Mouse (Mus musculus): ENCODE measurements at regions not wholly inside any gene's neighbourhood (a gene's known extent, or its start where the extent isn't known, plus 50 kb on each side); places are given as distances from the start of the nearest gene placed in this dataset.

GRCm38 (mm10) chr10:117478202-117478930, 98.6 kb upstream of the Cpsf6 start:
- Histone ChIP-seq H3K4me1 (ENCODE audit: control insufficient read depth, insufficient read depth, low read length) (no peaks in the 10 kb centered on the region), H3K9me3 (replicated peaks; ENCODE audit: control insufficient read depth, low read length) (peaks cover 10% of the 10 kb centered on the region), H3K27me3 (ENCODE audit: control insufficient read depth, insufficient read depth, low read length) (no peaks in the 10 kb centered on the region), H3K4me3 (ENCODE audit: low read length) (no peak overlapping the region), H3K27ac (ENCODE audit: low read length) (no peak overlapping the region), H3K9ac (ENCODE audit: low read length) (no peak overlapping the region), H3K4me2 (ENCODE audit: low read depth, low read length) (no peak overlapping the region), H3K36me3 (ENCODE audit: control insufficient read depth, insufficient read depth) (no peaks in the 10 kb centered on the region)
- ATAC-seq (replicated peaks; ENCODE audit: extremely low read depth, insufficient read depth, low FRiP score) = no peak
- WGBS = 75% methylated on average over 23 of the region's 23 CpGs

- ATAC-seq (replicated peaks; ENCODE audit: extremely low read depth, insufficient read depth, low FRiP score) = no peak
- Histone ChIP-seq H3K9ac (ENCODE audit: low read length) (no peak overlapping the region), H3K4me2 (ENCODE audit: low read depth, low read length) (no peak overlapping the region), H3K9me3 (replicated peaks; ENCODE audit: control insufficient read depth, low read length) (peaks cover 10% of the 10 kb centered on the region), H3K27ac (ENCODE audit: low read length) (no peak overlapping the region), H3K36me3 (ENCODE audit: control insufficient read depth, insufficient read depth) (no peaks in the 10 kb centered on the region), H3K4me1 (ENCODE audit: control insufficient read depth, insufficient read depth, low read length) (no peaks in the 10 kb centered on the region), H3K4me3 (ENCODE audit: low read length) (no peak overlapping the region), H3K27me3 (ENCODE audit: control insufficient read depth, insufficient read depth, low read length) (no peaks in the 10 kb centered on the region)
- 84% methylated on average over 12 of the region's 12 CpGs for WGBS
These were observed 97.8 kb upstream of the Cpsf6 start for GRCm38 (mm10) chr10:117477331-117478201.

- no peak overlapping the region for H3K9ac ChIP-seq (ENCODE audit: low read length)
- H3K27me3 ChIP-seq (ENCODE audit: control insufficient read depth, insufficient read depth, low read length) = no peaks in the 10 kb centered on the region
- no peak overlapping the region for H3K4me3 ChIP-seq (ENCODE audit: low read length)
- no peak overlapping the region for H3K27ac ChIP-seq (ENCODE audit: low read length)
- no peak overlapping the region for H3K4me2 ChIP-seq (ENCODE audit: low read depth, low read length)
- ATAC-seq (replicated peaks; ENCODE audit: extremely low read depth, insufficient read depth, low FRiP score) = no peak
- 85% methylated on average over 13 of the region's 13 CpGs for WGBS
- no peaks in the 10 kb centered on the region for H3K36me3 ChIP-seq (ENCODE audit: control insufficient read depth, insufficient read depth)
- peaks cover 10% of the 10 kb centered on the region for H3K9me3 ChIP-seq (replicated peaks; ENCODE audit: control insufficient read depth, low read length)
- peaks cover 7% of the 10 kb centered on the region for H3K4me1 ChIP-seq (ENCODE audit: control insufficient read depth, insufficient read depth, low read length)
These were observed 95.5 kb upstream of the Cpsf6 start for GRCm38 (mm10) chr10:117475086-117475945.

GRCm38 (mm10) chr10:117474351-117475085, 94.7 kb upstream of the Cpsf6 start:
- H3K4me2 ChIP-seq (ENCODE audit: low read depth, low read length) = no peak overlapping the region
- no peak for ATAC-seq (replicated peaks; ENCODE audit: extremely low read depth, insufficient read depth, low FRiP score)
- H3K9me3 ChIP-seq (replicated peaks; ENCODE audit: control insufficient read depth, low read length) = peaks cover 10% of the 10 kb centered on the region
- no peak overlapping the region for H3K27ac ChIP-seq (ENCODE audit: low read length)
- H3K9ac ChIP-seq (ENCODE audit: low read length) = no peak overlapping the region
- WGBS = 81% methylated on average over 4 of the region's 4 CpGs
- peaks cover 7% of the 10 kb centered on the region for H3K4me1 ChIP-seq (ENCODE audit: control insufficient read depth, insufficient read depth, low read length)
- no peaks in the 10 kb centered on the region for H3K27me3 ChIP-seq (ENCODE audit: control insufficient read depth, insufficient read depth, low read length)
- no peaks in the 10 kb centered on the region for H3K36me3 ChIP-seq (ENCODE audit: control insufficient read depth, insufficient read depth)
- H3K4me3 ChIP-seq (ENCODE audit: low read length) = no peak overlapping the region

GRCm38 (mm10) chr10:117473471-117473870, 93.7 kb upstream of the Cpsf6 start:
- Histone ChIP-seq H3K27ac (ENCODE audit: low read length) (no peak overlapping the region), H3K4me3 (ENCODE audit: low read length) (no peak overlapping the region), H3K36me3 (ENCODE audit: control insufficient read depth, insufficient read depth) (no peaks in the 10 kb centered on the region), H3K4me2 (ENCODE audit: low read depth, low read length) (no peak overlapping the region), H3K9me3 (replicated peaks; ENCODE audit: control insufficient read depth, low read length) (peaks cover 10% of the 10 kb centered on the region), H3K4me1 (ENCODE audit: control insufficient read depth, insufficient read depth, low read length) (peaks cover 7% of the 10 kb centered on the region), H3K27me3 (ENCODE audit: control insufficient read depth, insufficient read depth, low read length) (no peaks in the 10 kb centered on the region), H3K9ac (ENCODE audit: low read length) (no peak overlapping the region)
- no peak for ATAC-seq (replicated peaks; ENCODE audit: extremely low read depth, insufficient read depth, low FRiP score)
- 89% methylated on average over 4 of the region's 4 CpGs for WGBS

- Histone ChIP-seq H3K4me3 (ENCODE audit: low read length) (no peak overlapping the region), H3K36me3 (ENCODE audit: control insufficient read depth, insufficient read depth) (no peaks in the 10 kb centered on the region), H3K4me1 (ENCODE audit: control insufficient read depth, insufficient read depth, low read length) (peaks cover 7% of the 10 kb centered on the region), H3K9me3 (replicated peaks; ENCODE audit: control insufficient read depth, low read length) (peaks cover 10% of the 10 kb centered on the region), H3K4me2 (ENCODE audit: low read depth, low read length) (no peak overlapping the region), H3K27ac (ENCODE audit: low read length) (no peak overlapping the region), H3K27me3 (ENCODE audit: control insufficient read depth, insufficient read depth, low read length) (no peaks in the 10 kb centered on the region), H3K9ac (ENCODE audit: low read length) (no peak overlapping the region)
- 70% methylated on average over 4 of the region's 4 CpGs for WGBS
- ATAC-seq (replicated peaks; ENCODE audit: extremely low read depth, insufficient read depth, low FRiP score) = no peak
These were observed 92.7 kb upstream of the Cpsf6 start for GRCm38 (mm10) chr10:117472568-117472930.

GRCm38 (mm10) chr10:117471818-117472567, 92.2 kb upstream of the Cpsf6 start:
- H3K36me3 ChIP-seq (ENCODE audit: control insufficient read depth, insufficient read depth) = no peaks in the 10 kb centered on the region
- peaks cover 7% of the 10 kb centered on the region for H3K4me1 ChIP-seq (ENCODE audit: control insufficient read depth, insufficient read depth, low read length)
- H3K27ac ChIP-seq (ENCODE audit: low read length) = no peak overlapping the region
- no peak for ATAC-seq (replicated peaks; ENCODE audit: extremely low read depth, insufficient read depth, low FRiP score)
- peaks cover 10% of the 10 kb centered on the region for H3K9me3 ChIP-seq (replicated peaks; ENCODE audit: control insufficient read depth, low read length)
- no peak overlapping the region for H3K4me3 ChIP-seq (ENCODE audit: low read length)
- WGBS = 46% methylated on average over 11 of the region's 11 CpGs
- no peaks in the 10 kb centered on the region for H3K27me3 ChIP-seq (ENCODE audit: control insufficient read depth, insufficient read depth, low read length)
- H3K9ac ChIP-seq (ENCODE audit: low read length) = no peak overlapping the region
- no peak overlapping the region for H3K4me2 ChIP-seq (ENCODE audit: low read depth, low read length)

Data from heart, embryonic 16.5 days (tissue).